Mouse (Mus musculus) A20 (cell line): ENCODE measurements around the gene Six3.

Experiments
- DNase-seq: peaks from one replicate; pipeline ENCODE4 v3.0.0-alpha.2; 2011; ENCODE audit warnings: low read depth, low spot score

The Six3 gene

GRCm38 (mm10) chr17:85613266-85613860 lies at the start of gene Six3:
Gene Six3, plus strand, starts transcription at chr17:85613608.
- no peak for DNase-seq

- no peak for DNase-seq
Observed at GRCm38 (mm10) chr17:85564107-85564506, 49.3 kb upstream of the Six3 start.

GRCm38 (mm10) chr17:85574023-85574422 lies 39.4 kb upstream of the Six3 start:
- peak; percentile 16 for DNase-seq

GRCm38 (mm10) chr17:85578290-85578689 lies 35.1 kb upstream of the Six3 start:
- DNase-seq = no peak

GRCm38 (mm10) chr17:85579350-85579749 lies 34.1 kb upstream of the Six3 start:
- DNase-seq = no peak

- DNase-seq = no peak
Observed at GRCm38 (mm10) chr17:85580221-85580620, 33.2 kb upstream of the Six3 start.

- DNase-seq = no peak
Observed at GRCm38 (mm10) chr17:85584170-85584569, 29.2 kb upstream of the Six3 start.

GRCm38 (mm10) chr17:85584573-85584972 lies 28.8 kb upstream of the Six3 start:
- DNase-seq = no peak

- DNase-seq = no peak
Observed at GRCm38 (mm10) chr17:85585779-85586178, 27.6 kb upstream of the Six3 start.

GRCm38 (mm10) chr17:85591976-85592375 lies 21.4 kb upstream of the Six3 start:
- no peak for DNase-seq

- no peak for DNase-seq
Observed at GRCm38 (mm10) chr17:85595853-85596252, 17.6 kb upstream of the Six3 start.

- no peak for DNase-seq
Observed at GRCm38 (mm10) chr17:85596341-85596890, 17.0 kb upstream of the Six3 start.

- no peak for DNase-seq
Observed at GRCm38 (mm10) chr17:85599520-85599919, 13.9 kb upstream of the Six3 start.

GRCm38 (mm10) chr17:85606463-85606862 lies 6.9 kb upstream of the Six3 start:
- DNase-seq = no peak

- no peak for DNase-seq
Observed at GRCm38 (mm10) chr17:85607556-85608365, 5.6 kb upstream of the Six3 start.

- no peak for DNase-seq
Observed at GRCm38 (mm10) chr17:85608366-85609093, 4.9 kb upstream of the Six3 start.

GRCm38 (mm10) chr17:85609094-85609425 lies 4.3 kb upstream of the Six3 start:
- DNase-seq = no peak

- no peak for DNase-seq
Observed at GRCm38 (mm10) chr17:85609621-85610392, 3.6 kb upstream of the Six3 start.

GRCm38 (mm10) chr17:85610393-85611115 lies 2.9 kb upstream of the Six3 start:
- DNase-seq = no peak

- DNase-seq = no peak
Observed at GRCm38 (mm10) chr17:85611521-85612515, 1.6 kb upstream of the Six3 start.
